Mouse (Mus musculus) gastrocnemius, adult 8-10 months (tissue): ENCODE measurements around the gene Pdcd11. TPM values are rescaled to one million over a fixed set of nuclear protein-coding genes. Genes with fewer than 3 reads are reported as not detected.
"Not testable (repeated sequence)": the region's sequence is repeated elsewhere in the genome, so short reads cannot be mapped to it uniquely, and the experiment has no call there.

Experiments
- DNase-seq, 2 experiments: peaks; one replicate each; pipeline ENCODE4 v3.0.0; 2022; ENCODE audit warnings: low spot score in 2 of 2
- total RNA-seq, 4 experiments: library from RNA; stranded (reverse); gene quantifications; 2 replicates each; pipeline ENCODE4 v1.2.4; 2022

The Pdcd11 gene
- total RNA-seq, 4 experiments from 2014 or later: 7.6 to 8.7 (median 8.5) TPM

- no peak for DNase-seq
Measured at GRCm38 (mm10) chr19:47128164-47128563, 37.6 kb downstream of the Pdcd11 start.

- DNase-seq: no peak
Measured at GRCm38 (mm10) chr19:47128835-47129234, 38.3 kb downstream of the Pdcd11 start.

GRCm38 (mm10) chr19:47130551-47131125, 40.1 kb downstream of the Pdcd11 start:
- no peak for DNase-seq

GRCm38 (mm10) chr19:47133161-47133560, 42.6 kb downstream of the Pdcd11 start:
- DNase-seq: no peak

- no peak for DNase-seq
Measured at GRCm38 (mm10) chr19:47135568-47135967, 45.0 kb downstream of the Pdcd11 start.

GRCm38 (mm10) chr19:47136170-47136569, 45.6 kb downstream of the Pdcd11 start:
- DNase-seq: no peak

DNA sequence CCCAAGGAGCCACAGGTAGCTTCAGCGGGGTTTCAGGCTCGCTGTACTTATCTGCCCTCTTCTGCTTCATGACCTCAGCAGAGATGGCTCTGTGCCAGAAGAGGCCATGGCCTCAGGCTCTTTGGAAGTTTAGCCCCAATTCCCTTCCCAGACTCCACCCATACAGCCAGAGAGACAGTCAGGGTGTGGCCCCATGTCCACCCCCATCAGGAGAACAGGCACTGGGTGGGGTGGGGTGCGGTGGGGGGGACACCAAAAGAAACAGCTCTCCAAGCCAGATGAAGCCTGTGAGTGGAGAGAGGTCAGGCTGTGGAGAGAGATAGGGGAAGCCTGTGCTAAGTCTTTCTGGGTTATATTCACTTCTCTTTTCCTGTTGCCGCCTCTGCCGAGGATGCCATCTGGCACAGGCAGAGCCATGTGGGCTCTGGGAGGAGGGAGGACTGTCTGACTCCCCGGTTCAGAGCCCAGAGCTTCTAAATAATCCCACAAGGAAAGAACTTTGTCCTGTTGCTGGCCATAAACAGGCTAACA, 46.5 kb downstream of the Pdcd11 start:
- DNase-seq: peak; percentile 44 to 68

- DNase-seq: peak in 1 of 2 experiments; percentile 36
Measured at GRCm38 (mm10) chr19:47137771-47138421, 47.3 kb downstream of the Pdcd11 start, which contains the start of gene Calhm2. TSS of gene Calhm2 (minus strand) at chr19:47138294.

DNA sequence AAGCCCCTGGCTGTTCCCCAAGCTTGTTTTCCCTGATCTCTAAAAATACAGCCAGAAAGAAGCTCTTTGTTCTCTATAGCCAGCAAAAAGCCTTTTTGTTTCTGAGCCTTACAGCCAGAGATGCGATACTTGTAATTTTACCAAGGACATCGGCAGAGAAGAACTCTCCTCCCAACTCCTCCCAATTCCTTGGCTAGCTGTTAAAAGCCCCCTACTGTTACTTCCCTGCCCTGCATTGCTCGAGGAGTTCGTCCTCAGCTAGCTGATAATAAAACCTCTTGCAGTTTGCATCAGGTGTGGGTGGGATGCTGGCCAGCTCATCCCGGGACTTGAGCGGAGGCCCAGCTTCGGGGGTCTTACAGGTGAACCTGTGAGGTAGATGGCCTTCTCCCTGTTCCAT, 49.0 kb downstream of the Pdcd11 start:
- DNase-seq: not testable (repeated sequence)

- no peak for DNase-seq
Measured at GRCm38 (mm10) chr19:47142438-47142837, 51.9 kb downstream of the Pdcd11 start.

DNA sequence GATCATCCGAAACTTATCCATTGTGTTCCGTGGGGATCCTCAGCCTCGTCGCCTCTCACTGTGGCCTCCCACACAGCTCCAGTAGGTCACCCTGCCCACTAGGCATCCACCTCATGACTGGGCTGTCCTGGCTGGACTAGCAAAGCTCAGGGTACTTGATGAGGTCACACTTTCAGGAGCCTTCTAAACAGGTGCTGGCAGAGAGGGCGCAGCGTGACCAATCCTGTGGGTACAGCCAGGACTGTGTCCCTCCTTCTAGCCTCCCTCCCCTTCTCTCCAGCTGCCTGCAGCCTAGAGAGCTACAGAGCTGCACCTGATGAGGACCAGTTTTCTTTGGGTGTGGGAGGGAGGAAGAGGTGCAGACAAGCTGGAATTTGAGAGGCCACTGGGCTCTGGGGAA, 53.6 kb downstream of the Pdcd11 start, which contains the start of gene Calhm1:
Gene Calhm1 (minus strand): TSS at position 101 of the 400 bp plus-strand sequence.
- no peak for DNase-seq

DNA sequence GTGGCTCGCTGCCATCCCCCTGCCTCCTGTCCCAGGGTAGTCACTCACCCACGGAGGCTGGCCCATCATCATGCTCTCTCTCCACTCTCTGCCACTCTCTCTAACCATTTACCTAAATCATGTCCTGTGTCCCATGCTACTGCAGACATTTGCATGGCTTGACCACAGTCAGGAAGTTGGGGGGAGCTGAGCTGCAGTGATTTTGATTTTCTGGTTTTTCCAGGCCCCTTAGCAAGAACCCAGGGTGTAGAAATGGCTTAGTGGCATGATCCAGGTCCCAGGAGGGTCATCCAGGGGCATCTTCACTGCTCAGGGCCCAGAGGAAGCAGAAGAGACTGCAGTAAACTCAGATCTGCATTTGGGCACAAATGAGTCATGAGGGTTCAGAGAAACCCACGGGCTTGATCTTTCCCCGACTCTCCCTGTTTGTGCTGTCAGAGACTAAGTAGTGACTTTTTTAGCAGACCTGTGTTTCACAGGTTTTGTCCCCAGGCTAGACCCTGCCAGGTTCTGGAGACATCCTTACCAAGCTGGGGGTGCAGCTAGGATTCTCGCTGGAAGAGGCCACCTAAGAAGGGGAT, 57.8 kb downstream of the Pdcd11 start:
- DNase-seq: no peak

DNA sequence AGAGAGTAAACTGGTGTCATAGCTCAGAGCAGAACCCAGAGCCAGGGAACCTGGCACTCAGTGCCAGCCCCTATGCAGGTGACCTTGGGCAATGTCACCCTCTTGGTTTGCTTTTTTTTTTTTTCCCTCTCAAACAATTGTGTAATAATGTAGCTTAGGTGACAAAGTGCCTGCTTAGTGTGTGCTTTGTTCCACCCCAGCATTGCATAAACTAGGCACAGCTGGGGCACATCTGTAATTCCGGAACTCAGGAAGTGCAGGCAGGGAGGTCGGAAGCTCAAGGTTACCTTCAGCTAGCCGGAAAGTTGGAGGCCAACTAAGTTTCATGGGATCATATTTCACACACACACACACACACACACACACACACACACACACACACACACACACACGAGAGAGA, 59.3 kb downstream of the Pdcd11 start:
- no peak for DNase-seq

GRCm38 (mm10) chr19:47151332-47152061, 60.9 kb downstream of the Pdcd11 start:
- DNase-seq: no peak

DNA sequence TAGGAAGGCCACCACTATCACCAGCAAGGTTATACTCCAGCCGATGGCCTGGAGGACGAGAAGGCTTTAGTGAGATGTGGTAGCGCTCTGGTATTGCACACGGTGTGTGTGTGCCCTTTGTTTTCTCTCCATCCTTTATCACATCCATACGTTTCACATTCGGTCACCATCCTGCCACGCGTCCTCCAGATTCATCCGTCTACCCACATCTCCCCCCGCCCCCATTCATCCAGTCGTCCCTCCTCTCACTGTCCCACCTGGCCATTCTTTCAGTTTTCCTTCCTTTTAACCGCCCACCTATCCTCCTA, 61.4 kb downstream of the Pdcd11 start:
- no peak for DNase-seq

- DNase-seq: no peak
Measured at GRCm38 (mm10) chr19:47153767-47154166, 63.2 kb downstream of the Pdcd11 start.

DNA sequence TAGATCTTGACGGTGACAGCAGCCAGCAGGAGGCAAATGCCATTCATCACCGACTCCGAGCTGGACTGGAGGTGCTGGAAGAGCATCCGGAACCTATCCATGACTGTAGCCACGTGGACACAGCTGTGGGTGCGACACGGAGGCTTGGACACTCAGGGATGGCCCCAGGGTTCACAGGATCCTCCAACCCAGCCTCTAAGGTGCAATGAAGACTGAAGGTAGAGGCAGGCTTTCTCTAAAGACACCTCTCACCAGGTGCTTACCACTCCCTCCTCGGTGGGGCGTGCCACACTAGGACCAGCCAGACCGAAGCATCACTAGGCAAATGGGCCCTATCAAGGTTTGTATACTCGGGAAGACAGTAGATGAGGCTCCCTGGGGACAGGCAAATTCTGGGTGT, 67.1 kb downstream of the Pdcd11 start, which contains the start of gene Calhm3:
Gene Calhm3 (minus strand): TSS at position 101 of the 400 bp plus-strand sequence.
- DNase-seq: no peak

- no peak for DNase-seq
Measured at GRCm38 (mm10) chr19:47161669-47162068, 71.1 kb downstream of the Pdcd11 start.

DNA sequence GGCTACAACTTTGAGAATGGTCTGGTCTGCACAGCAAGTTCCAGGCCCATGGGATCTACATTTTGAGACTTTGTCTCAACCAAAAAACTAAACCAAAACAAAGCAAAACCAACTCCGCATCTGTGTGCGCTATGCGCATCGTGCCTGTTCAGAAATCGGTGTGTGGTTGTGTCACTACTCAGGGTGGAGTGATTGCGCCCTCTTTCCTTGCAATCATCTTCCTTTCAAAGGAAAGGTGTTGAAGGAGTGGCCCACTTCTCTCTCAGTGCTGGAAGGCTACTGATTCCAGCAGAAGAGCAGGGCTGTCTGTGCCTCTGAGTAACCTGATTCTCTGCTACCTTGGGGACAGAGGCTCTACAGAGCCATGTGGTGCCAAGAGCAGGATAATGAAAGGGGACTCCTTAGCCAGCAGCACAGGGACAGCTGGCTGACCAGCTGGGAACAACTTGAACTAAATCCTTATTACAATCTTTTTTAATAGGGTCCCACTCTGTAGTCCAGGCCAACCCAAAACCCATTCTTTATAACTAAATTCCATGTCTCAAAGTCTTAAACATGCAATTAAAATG, 72.7 kb downstream of the Pdcd11 start:
- DNase-seq: no peak

DNA sequence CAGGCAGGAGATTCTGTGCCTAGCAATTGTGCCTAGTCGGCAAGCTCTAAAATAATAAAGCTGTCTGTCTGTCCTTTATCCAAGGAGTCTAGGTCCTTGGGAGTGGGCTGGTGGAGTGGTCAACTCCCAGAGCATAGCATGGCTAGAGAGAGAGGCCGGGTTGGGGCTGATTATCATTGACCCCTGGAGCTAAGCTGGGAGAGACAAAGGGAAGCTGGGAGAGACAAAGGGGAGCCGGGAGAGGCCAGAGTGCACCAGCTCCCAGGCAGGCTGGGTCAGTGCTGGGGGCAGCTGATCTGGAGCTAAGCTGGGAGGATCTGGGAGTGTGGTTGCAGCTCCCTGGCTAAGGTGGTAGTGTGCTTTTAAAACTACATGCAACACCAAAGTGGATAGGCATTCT, 76.2 kb downstream of the Pdcd11 start:
- no peak for DNase-seq

- DNase-seq: no peak
Measured at GRCm38 (mm10) chr19:47167617-47168214, 77.1 kb downstream of the Pdcd11 start.
